Mouse (Mus musculus): ENCODE results near the gene Knstrn. TPM values are rescaled to one million over a fixed set of nuclear protein-coding genes. Genes with fewer than 3 reads are reported as not detected.

The Knstrn gene
- polyA plus RNA-seq, 1 experiment from 2014 or later, result 49.6 TPM

- H3K4me1 ChIP-seq (replicated peaks; ENCODE audit: control insufficient read depth, insufficient read depth, low read length), result no peaks in the 10 kb centered on the region
- no peak overlapping the region for H3K4me3 ChIP-seq (replicated peaks; ENCODE audit: low read length)
- 37% methylated on average over 3 of the region's 3 CpGs for WGBS
- no peak for ATAC-seq
- H3K27me3 ChIP-seq (replicated peaks; ENCODE audit: control insufficient read depth, insufficient read depth, low read length), result no peaks in the 10 kb centered on the region
- no peak overlapping the region for H3K27ac ChIP-seq (ENCODE audit: low read length)
- no peak overlapping the region for H3K9ac ChIP-seq (replicated peaks; ENCODE audit: low read depth, low read length)
- H3K36me3 ChIP-seq (ENCODE audit: control insufficient read depth, insufficient read depth), result no peaks in the 10 kb centered on the region
- no peaks in the 10 kb centered on the region for H3K9me3 ChIP-seq (ENCODE audit: control insufficient read depth, low read length)
- H3K4me2 ChIP-seq (ENCODE audit: low read length), result no peak overlapping the region
Observed at GRCm38 (mm10) chr2:118805756-118806155, 8.0 kb upstream of the Knstrn start.

DNA sequence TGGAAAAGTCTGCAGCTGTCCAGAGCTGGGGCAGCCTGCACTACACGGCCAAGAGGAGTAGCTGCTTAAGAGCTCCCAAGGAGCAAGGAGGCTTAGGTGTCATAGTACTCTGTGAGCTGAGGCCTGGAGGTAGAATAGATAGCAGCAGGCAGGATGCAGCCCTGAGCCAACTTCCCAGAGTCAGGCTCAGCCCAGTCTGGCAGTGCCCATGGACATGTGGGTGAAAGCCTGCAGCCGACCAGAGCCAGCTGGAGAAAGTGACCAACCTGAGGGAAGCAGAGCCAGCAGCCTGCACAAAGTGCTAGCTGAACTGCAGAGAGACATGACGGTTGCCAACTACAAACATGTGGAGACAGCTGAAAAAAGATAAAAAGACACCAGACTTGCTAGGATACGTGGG is 6.9 kb upstream of the Knstrn start:
- Histone ChIP-seq H3K4me1 (replicated peaks; ENCODE audit: control insufficient read depth, insufficient read depth, low read length) (no peaks in the 10 kb centered on the region), H3K36me3 (ENCODE audit: control insufficient read depth, insufficient read depth) (no peaks in the 10 kb centered on the region), H3K9me3 (ENCODE audit: control insufficient read depth, low read length) (no peaks in the 10 kb centered on the region), H3K4me2 (ENCODE audit: low read length) (no peak overlapping the region), H3K9ac (replicated peaks; ENCODE audit: low read depth, low read length) (no peak overlapping the region), H3K27ac (ENCODE audit: low read length) (no peak overlapping the region), H3K4me3 (replicated peaks; ENCODE audit: low read length) (no peak overlapping the region), H3K27me3 (replicated peaks; ENCODE audit: control insufficient read depth, insufficient read depth, low read length) (no peaks in the 10 kb centered on the region)
- ATAC-seq, result no peak
- WGBS, result 66% methylated on average over 4 of the region's 4 CpGs

GRCm38 (mm10) chr2:118810861-118811260 is 2.9 kb upstream of the Knstrn start:
- Histone ChIP-seq H3K4me2 (ENCODE audit: low read length) (no peak overlapping the region), H3K27me3 (replicated peaks; ENCODE audit: control insufficient read depth, insufficient read depth, low read length) (no peaks in the 10 kb centered on the region), H3K36me3 (ENCODE audit: control insufficient read depth, insufficient read depth) (no peaks in the 10 kb centered on the region), H3K27ac (ENCODE audit: low read length) (no peak overlapping the region), H3K9me3 (ENCODE audit: control insufficient read depth, low read length) (no peaks in the 10 kb centered on the region), H3K4me3 (replicated peaks; ENCODE audit: low read length) (no peak overlapping the region), H3K9ac (replicated peaks; ENCODE audit: low read depth, low read length) (no peak overlapping the region), H3K4me1 (replicated peaks; ENCODE audit: control insufficient read depth, insufficient read depth, low read length) (peaks cover 16% of the 10 kb centered on the region)
- 27% methylated on average over 2 of the region's 2 CpGs for WGBS
- ATAC-seq, result no peak

DNA sequence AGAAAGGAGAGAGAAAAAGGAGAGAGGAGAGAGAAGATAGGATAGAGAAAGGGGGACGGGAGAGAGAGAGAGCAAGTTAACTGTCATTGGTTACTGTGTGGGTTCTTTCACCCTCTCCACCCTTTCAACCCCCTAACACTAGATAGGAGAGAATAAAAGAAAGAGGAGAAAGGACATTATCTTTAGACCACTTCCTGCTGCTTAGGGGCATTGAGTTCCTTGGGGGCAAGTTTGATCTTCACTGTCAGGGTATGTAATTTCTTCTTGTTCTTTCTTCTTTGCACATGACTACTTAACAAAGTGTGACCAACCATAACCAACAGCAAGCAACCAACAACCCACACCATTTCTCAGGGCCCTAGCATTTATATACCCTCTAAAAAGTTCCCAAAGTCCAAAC is 1.1 kb upstream of the Knstrn start:
- Histone ChIP-seq H3K4me3 (replicated peaks; ENCODE audit: low read length) (no peak overlapping the region), H3K4me2 (ENCODE audit: low read length) (no peak overlapping the region), H3K4me1 (replicated peaks; ENCODE audit: control insufficient read depth, insufficient read depth, low read length) (peaks cover 16% of the 10 kb centered on the region), H3K36me3 (ENCODE audit: control insufficient read depth, insufficient read depth) (no peaks in the 10 kb centered on the region), H3K27me3 (replicated peaks; ENCODE audit: control insufficient read depth, insufficient read depth, low read length) (no peaks in the 10 kb centered on the region), H3K27ac (ENCODE audit: low read length) (no peak overlapping the region), H3K9ac (replicated peaks; ENCODE audit: low read depth, low read length) (no peak overlapping the region), H3K9me3 (ENCODE audit: control insufficient read depth, low read length) (no peaks in the 10 kb centered on the region)
- ATAC-seq, result no peak
- WGBS, result 78% methylated on average over 1 of the region's 1 CpGs

GRCm38 (mm10) chr2:118822800-118823199 is 9.0 kb downstream of the Knstrn start:
- WGBS, result 96% methylated on average over 5 of the region's 5 CpGs
- H3K27ac ChIP-seq (ENCODE audit: low read length), result no peak overlapping the region
- H3K9ac ChIP-seq (replicated peaks; ENCODE audit: low read depth, low read length), result no peak overlapping the region
- H3K4me1 ChIP-seq (replicated peaks; ENCODE audit: control insufficient read depth, insufficient read depth, low read length), result no peaks in the 10 kb centered on the region
- H3K4me3 ChIP-seq (replicated peaks; ENCODE audit: low read length), result no peak overlapping the region
- H3K9me3 ChIP-seq (ENCODE audit: control insufficient read depth, low read length), result no peaks in the 10 kb centered on the region
- ATAC-seq, result no peak
- H3K4me2 ChIP-seq (ENCODE audit: low read length), result no peak overlapping the region
- H3K27me3 ChIP-seq (replicated peaks; ENCODE audit: control insufficient read depth, insufficient read depth, low read length), result no peaks in the 10 kb centered on the region
- no peaks in the 10 kb centered on the region for H3K36me3 ChIP-seq (ENCODE audit: control insufficient read depth, insufficient read depth)

DNA sequence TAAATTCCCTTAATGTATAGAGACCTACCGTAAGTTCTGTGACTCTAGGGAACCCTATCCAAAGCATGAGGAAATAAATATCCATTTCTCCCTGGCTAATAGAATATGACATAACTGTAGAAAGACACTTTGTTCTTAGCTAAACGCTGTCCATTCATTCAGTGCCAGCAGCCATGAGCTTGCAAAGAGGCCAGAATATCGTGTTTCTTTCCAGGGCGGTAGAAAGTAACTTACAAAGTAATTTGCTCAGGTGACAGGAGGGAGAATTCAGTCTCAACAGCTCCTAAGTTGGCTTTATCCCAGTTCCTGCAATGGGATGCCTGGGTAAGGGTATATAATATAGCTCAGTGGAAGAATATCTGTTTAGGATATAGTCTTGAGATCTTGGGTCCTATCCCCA is 10.6 kb downstream of the Knstrn start:
- no peak overlapping the region for H3K4me3 ChIP-seq (replicated peaks; ENCODE audit: low read length)
- 97% methylated on average over 4 of the region's 4 CpGs for WGBS
- no peak overlapping the region for H3K27ac ChIP-seq (ENCODE audit: low read length)
- H3K4me2 ChIP-seq (ENCODE audit: low read length), result no peak overlapping the region
- ATAC-seq, result no peak
- no peaks in the 10 kb centered on the region for H3K4me1 ChIP-seq (replicated peaks; ENCODE audit: control insufficient read depth, insufficient read depth, low read length)
- H3K27me3 ChIP-seq (replicated peaks; ENCODE audit: control insufficient read depth, insufficient read depth, low read length), result no peaks in the 10 kb centered on the region
- H3K9me3 ChIP-seq (ENCODE audit: control insufficient read depth, low read length), result no peaks in the 10 kb centered on the region
- no peaks in the 10 kb centered on the region for H3K36me3 ChIP-seq (ENCODE audit: control insufficient read depth, insufficient read depth)
- H3K9ac ChIP-seq (replicated peaks; ENCODE audit: low read depth, low read length), result no peak overlapping the region

GRCm38 (mm10) chr2:118829096-118829495 is 15.3 kb downstream of the Knstrn start:
- Histone ChIP-seq H3K4me1 (replicated peaks; ENCODE audit: control insufficient read depth, insufficient read depth, low read length) (no peaks in the 10 kb centered on the region), H3K36me3 (ENCODE audit: control insufficient read depth, insufficient read depth) (no peaks in the 10 kb centered on the region; the same call in 1 of the 2 replicates), H3K9ac (replicated peaks; ENCODE audit: low read depth, low read length) (no peak overlapping the region), H3K4me2 (ENCODE audit: low read length) (no peak overlapping the region), H3K27me3 (replicated peaks; ENCODE audit: control insufficient read depth, insufficient read depth, low read length) (no peaks in the 10 kb centered on the region), H3K4me3 (replicated peaks; ENCODE audit: low read length) (no peak overlapping the region), H3K9me3 (ENCODE audit: control insufficient read depth, low read length) (no peaks in the 10 kb centered on the region), H3K27ac (ENCODE audit: low read length) (no peak overlapping the region)
- 96% methylated on average over 5 of the region's 5 CpGs for WGBS
- no peak for ATAC-seq

DNA sequence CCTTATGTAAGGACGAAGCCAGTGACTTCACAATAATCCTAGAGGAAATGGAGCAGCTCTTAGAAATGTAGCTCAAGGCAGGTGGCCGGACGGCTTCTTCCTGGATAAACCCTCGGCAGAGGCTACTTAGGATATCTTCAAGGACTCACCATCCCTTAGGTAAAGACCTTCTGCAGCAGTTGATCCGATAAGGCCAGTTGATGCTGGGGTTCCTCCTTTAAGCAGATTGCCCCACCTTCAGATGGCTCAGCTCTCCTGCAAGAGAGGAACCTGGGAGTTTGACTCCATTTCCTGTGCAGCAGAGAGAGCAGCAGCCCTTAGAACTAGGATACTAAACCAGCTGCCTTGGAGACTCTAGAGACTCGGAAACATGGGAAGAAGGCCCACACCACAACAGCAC is 20.3 kb downstream of the Knstrn start:
- Histone ChIP-seq H3K36me3 (ENCODE audit: control insufficient read depth, insufficient read depth) (no peaks in the 10 kb centered on the region; the same call in 1 of the 2 replicates), H3K9ac (replicated peaks; ENCODE audit: low read depth, low read length) (no peak overlapping the region), H3K4me3 (replicated peaks; ENCODE audit: low read length) (no peak overlapping the region), H3K27me3 (replicated peaks; ENCODE audit: control insufficient read depth, insufficient read depth, low read length) (no peaks in the 10 kb centered on the region), H3K27ac (ENCODE audit: low read length) (no peak overlapping the region), H3K4me2 (ENCODE audit: low read length) (no peak overlapping the region), H3K9me3 (ENCODE audit: control insufficient read depth, low read length) (no peaks in the 10 kb centered on the region), H3K4me1 (replicated peaks; ENCODE audit: control insufficient read depth, insufficient read depth, low read length) (no peaks in the 10 kb centered on the region)
- 94% methylated on average over 6 of the region's 6 CpGs for WGBS
- ATAC-seq, result no peak

DNA sequence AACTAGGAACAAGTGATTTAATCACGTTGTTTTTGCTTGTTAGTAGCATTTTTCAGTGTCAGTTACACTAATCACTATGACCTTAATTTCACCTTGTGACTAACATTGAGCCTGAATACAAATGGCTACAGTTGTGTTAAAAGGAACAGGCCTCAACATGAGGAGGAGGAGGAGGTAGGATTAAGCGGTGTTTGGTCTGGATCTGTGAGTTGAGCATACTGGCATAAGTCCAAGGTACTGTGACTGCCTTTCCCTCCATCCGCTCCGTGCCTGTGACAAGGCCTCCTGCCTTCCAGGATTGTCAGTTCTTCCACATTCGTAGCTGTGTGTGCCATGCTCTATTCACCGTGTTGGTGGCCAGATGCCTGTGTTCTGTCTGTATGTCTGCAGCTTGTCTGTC is 21.3 kb downstream of the Knstrn start:
- no peak for ATAC-seq
- no peaks in the 10 kb centered on the region for H3K27me3 ChIP-seq (replicated peaks; ENCODE audit: control insufficient read depth, insufficient read depth, low read length)
- WGBS, result 61% methylated on average over 6 of the region's 6 CpGs
- no peak overlapping the region for H3K9ac ChIP-seq (replicated peaks; ENCODE audit: low read depth, low read length)
- H3K36me3 ChIP-seq (ENCODE audit: control insufficient read depth, insufficient read depth), result no peaks in the 10 kb centered on the region; the same call in 1 of the 2 replicates
- H3K27ac ChIP-seq (ENCODE audit: low read length), result no peak overlapping the region
- no peaks in the 10 kb centered on the region for H3K9me3 ChIP-seq (ENCODE audit: control insufficient read depth, low read length)
- H3K4me1 ChIP-seq (replicated peaks; ENCODE audit: control insufficient read depth, insufficient read depth, low read length), result no peaks in the 10 kb centered on the region
- no peak overlapping the region for H3K4me2 ChIP-seq (ENCODE audit: low read length)
- no peak overlapping the region for H3K4me3 ChIP-seq (replicated peaks; ENCODE audit: low read length)

DNA sequence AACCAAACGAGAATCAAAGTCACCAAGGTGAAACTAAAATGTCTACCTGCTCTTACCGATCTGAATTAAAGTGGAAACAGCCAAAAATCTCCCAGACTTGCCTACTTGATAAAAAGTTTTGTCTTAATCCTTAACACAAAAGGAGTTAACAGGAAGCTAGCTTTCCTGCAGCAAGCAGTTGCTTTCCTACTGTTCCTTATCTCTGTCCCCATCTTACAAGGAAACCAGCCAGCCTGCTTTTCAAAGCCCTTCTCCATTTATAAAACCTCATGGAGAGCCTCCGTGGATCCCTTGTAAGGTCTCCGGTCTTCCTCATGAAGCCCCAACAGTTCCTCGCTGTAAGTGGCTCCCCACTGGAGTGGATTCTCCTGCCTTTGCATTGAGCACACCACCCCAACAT is 24.5 kb downstream of the Knstrn start:
- Histone ChIP-seq H3K27me3 (replicated peaks; ENCODE audit: control insufficient read depth, insufficient read depth, low read length) (no peaks in the 10 kb centered on the region), H3K27ac (ENCODE audit: low read length) (no peak overlapping the region), H3K9me3 (ENCODE audit: control insufficient read depth, low read length) (no peaks in the 10 kb centered on the region), H3K4me2 (ENCODE audit: low read length) (no peak overlapping the region), H3K36me3 (ENCODE audit: control insufficient read depth, insufficient read depth) (no peaks in the 10 kb centered on the region; the same call in 1 of the 2 replicates), H3K9ac (replicated peaks; ENCODE audit: low read depth, low read length) (no peak overlapping the region), H3K4me1 (replicated peaks; ENCODE audit: control insufficient read depth, insufficient read depth, low read length) (no peaks in the 10 kb centered on the region), H3K4me3 (replicated peaks; ENCODE audit: low read length) (no peak overlapping the region)
- no peak for ATAC-seq
- 38% methylated on average over 5 of the region's 5 CpGs for WGBS

Measured in forebrain, embryonic 16.5 days (tissue).